Mouse (Mus musculus): ENCODE measurements around the gene Psmb10. TPM values are rescaled to one million over a fixed set of nuclear protein-coding genes. Genes with fewer than 3 reads are reported as not detected.
A peak's percentile ranks its signal among the peaks of the same experiment; 100 is the strongest.
"Not testable (repeated sequence)": the region's sequence is repeated elsewhere in the genome, so short reads cannot be mapped to it uniquely, and the experiment has no call there.

Gene Psmb10
- polyA plus RNA-seq (2012; rRNA removed) (49.8 and 51.8 TPM in 2 replicates), polyA plus RNA-seq (2014; fragmentation: Nextera tagmentation; extraction: Ambion mirVana) (61.5 and 68.5 TPM in 2 replicates)

- 3% methylated on average over 4 of the region's 4 CpGs for WGBS (ENCODE audit: insufficient replicate concordance)
- Histone ChIP-seq H3K27me3 (ENCODE audit: control insufficient read depth, insufficient read depth, low read length) (no peaks in the 10 kb centered on the region), H3K27ac (peak within 1 kb of the TSS; percentile 68), H3K36me3 (replicated peaks; ENCODE audit: control insufficient read depth, insufficient read depth, low read depth) (no peaks in the 10 kb centered on the region), H3K9ac (replicated peaks) (peak within 1 kb of the TSS; percentile 86), H3K4me3 (ENCODE audit: insufficient read depth in 1 of 2, low read depth in 2 of 2, low read length in 2 of 2) (peak within 1 kb of the TSS; percentile 80 to 84), H3K4me1 (replicated peaks; ENCODE audit: control insufficient read depth in 2 of 2, insufficient read depth in 2 of 2, low read length in 1 of 2) (peaks cover 16 to 26% of the 10 kb centered on the region in 2 experiments), H3K4me2 (ENCODE audit: low read depth) (peak within 1 kb of the TSS; percentile 92), H3K9me3 (ENCODE audit: control insufficient read depth, low read length) (no peaks in the 10 kb centered on the region)
- 0 out of 2 replicates have a peak, but pooled peaks have one; percentile 7 for TF ChIP-seq CTCF (IDR thresholded peaks at IDR 0.05; ENCODE audit: low read depth)
- TF ChIP-seq EP300 (IDR thresholded peaks at IDR 0.05; ENCODE audit: low read depth): no peak
- peak in 1 of 3 experiments; percentile 41 for DNase-seq (ENCODE audit: low read depth in 3 of 3, low spot score in 3 of 3)
- no peak for ATAC-seq (ENCODE audit: insufficient read depth)
Measured at GRCm38 (mm10) chr8:105938306-105938669, at the start of gene Psmb10. Psmb10 (minus strand) TSS chr8:105938444.

GRCm38 (mm10) chr8:105983406-105983805 is 45.2 kb upstream of the Psmb10 start:
- not testable (repeated sequence) for H3K4me3 ChIP-seq (ENCODE audit: insufficient read depth in 1 of 2, low read depth in 2 of 2, low read length in 2 of 2); H3K27me3 ChIP-seq (ENCODE audit: control insufficient read depth, insufficient read depth, low read length); H3K9ac ChIP-seq (replicated peaks); H3K36me3 ChIP-seq (replicated peaks; ENCODE audit: control insufficient read depth, insufficient read depth, low read depth); ATAC-seq (ENCODE audit: insufficient read depth); H3K9me3 ChIP-seq (ENCODE audit: control insufficient read depth, low read length); DNase-seq (ENCODE audit: low read depth in 3 of 3, low spot score in 3 of 3); H3K27ac ChIP-seq; H3K4me2 ChIP-seq (ENCODE audit: low read depth); H3K4me1 ChIP-seq (replicated peaks; ENCODE audit: control insufficient read depth in 2 of 2, insufficient read depth in 2 of 2, low read length in 1 of 2)
- WGBS (ENCODE audit: insufficient replicate concordance): 57% methylated on average over 9 of the region's 11 CpGs

- Histone ChIP-seq H3K4me1 (replicated peaks; ENCODE audit: control insufficient read depth in 2 of 2, insufficient read depth in 2 of 2, low read length in 1 of 2) (0 out of 4 replicates have a peak, but pooled peaks cover 0 to 2% of the 10 kb centered on the region in 2 experiments), H3K9me3 (ENCODE audit: control insufficient read depth, low read length) (no peaks in the 10 kb centered on the region), H3K4me3 (ENCODE audit: insufficient read depth in 1 of 2, low read depth in 2 of 2, low read length in 2 of 2) (no peak overlapping the region), H3K27ac (no peak overlapping the region), H3K36me3 (replicated peaks; ENCODE audit: control insufficient read depth, insufficient read depth, low read depth) (no peaks in the 10 kb centered on the region), H3K4me2 (ENCODE audit: low read depth) (no peak overlapping the region), H3K27me3 (ENCODE audit: control insufficient read depth, insufficient read depth, low read length) (no peaks in the 10 kb centered on the region), H3K9ac (replicated peaks) (no peak overlapping the region)
- 68% methylated on average over 1 of the region's 1 CpGs for WGBS (ENCODE audit: insufficient replicate concordance)
- no peak for TF ChIP-seq EP300 (IDR thresholded peaks at IDR 0.05; ENCODE audit: low read depth)
- TF ChIP-seq CTCF (IDR thresholded peaks at IDR 0.05; ENCODE audit: low read depth): peak; percentile 12; the same call in 1 of the 2 replicates
- DNase-seq (ENCODE audit: low read depth in 3 of 3, low spot score in 3 of 3) (no peak), ATAC-seq (ENCODE audit: insufficient read depth) (no peak)
Measured at GRCm38 (mm10) chr8:105981146-105981545, 42.9 kb upstream of the Psmb10 start.

DNA sequence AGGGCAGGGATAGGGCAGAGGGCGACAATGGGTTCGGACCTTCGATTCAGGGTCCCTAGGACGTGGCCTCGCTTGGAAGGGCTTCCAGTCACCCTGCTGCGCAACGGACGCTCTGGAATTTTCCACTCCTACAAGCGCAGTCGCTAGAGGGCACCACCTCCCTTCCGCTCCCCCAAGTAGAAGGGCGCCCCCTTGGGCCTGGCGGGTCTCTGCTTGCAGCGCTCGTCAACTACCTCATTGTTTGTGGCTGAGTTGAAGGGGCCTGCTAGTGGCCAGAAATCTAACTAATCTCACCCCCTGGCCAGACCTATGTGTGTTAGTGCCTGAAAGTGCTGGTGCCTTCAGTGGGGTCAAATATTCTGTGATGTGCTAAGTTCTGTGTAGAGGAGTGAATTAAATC is 41.1 kb upstream of the Psmb10 start, which contains the start of gene Dpep3:
Gene Dpep3, minus strand, starts transcription at position 105 of the 400 bp plus-strand sequence.
- TF ChIP-seq CTCF (IDR thresholded peaks at IDR 0.05; ENCODE audit: low read depth) (peak; percentile 45), EP300 (IDR thresholded peaks at IDR 0.05; ENCODE audit: low read depth) (no peak)
- no peak within 1 kb of the TSS for H3K4me3 ChIP-seq (ENCODE audit: insufficient read depth in 1 of 2, low read depth in 2 of 2, low read length in 2 of 2)
- H3K9ac ChIP-seq (replicated peaks): no peak within 1 kb of the TSS
- no peaks in the 10 kb centered on the region for H3K36me3 ChIP-seq (replicated peaks; ENCODE audit: control insufficient read depth, insufficient read depth, low read depth)
- H3K4me1 ChIP-seq (replicated peaks; ENCODE audit: control insufficient read depth in 2 of 2, insufficient read depth in 2 of 2, low read length in 1 of 2): 0 out of 4 replicates have a peak, but pooled peaks cover 0 to 2% of the 10 kb centered on the region in 2 experiments
- H3K4me2 ChIP-seq (ENCODE audit: low read depth): no peak within 1 kb of the TSS
- no peak for ATAC-seq (ENCODE audit: insufficient read depth)
- H3K27ac ChIP-seq: no peak within 1 kb of the TSS
- no peak for DNase-seq (ENCODE audit: low read depth in 3 of 3, low spot score in 3 of 3)
- 89% methylated on average over 15 of the region's 15 CpGs for WGBS (ENCODE audit: insufficient replicate concordance)
- H3K27me3 ChIP-seq (ENCODE audit: control insufficient read depth, insufficient read depth, low read length): no peaks in the 10 kb centered on the region
- no peaks in the 10 kb centered on the region for H3K9me3 ChIP-seq (ENCODE audit: control insufficient read depth, low read length)

GRCm38 (mm10) chr8:105975363-105975762 is 37.1 kb upstream of the Psmb10 start:
- Histone ChIP-seq H3K27me3 (ENCODE audit: control insufficient read depth, insufficient read depth, low read length) (no peaks in the 10 kb centered on the region), H3K27ac (no peak overlapping the region), H3K9ac (replicated peaks) (no peak overlapping the region), H3K4me1 (replicated peaks; ENCODE audit: control insufficient read depth in 2 of 2, insufficient read depth in 2 of 2, low read length in 1 of 2) (0 out of 4 replicates have a peak, but pooled peaks cover 0 to 2% of the 10 kb centered on the region in 2 experiments), H3K9me3 (ENCODE audit: control insufficient read depth, low read length) (no peaks in the 10 kb centered on the region), H3K4me3 (ENCODE audit: insufficient read depth in 1 of 2, low read depth in 2 of 2, low read length in 2 of 2) (no peak overlapping the region), H3K4me2 (ENCODE audit: low read depth) (no peak overlapping the region), H3K36me3 (replicated peaks; ENCODE audit: control insufficient read depth, insufficient read depth, low read depth) (no peaks in the 10 kb centered on the region)
- 74% methylated on average over 7 of the region's 7 CpGs for WGBS (ENCODE audit: insufficient replicate concordance)
- DNase-seq (ENCODE audit: low read depth in 3 of 3, low spot score in 3 of 3) (no peak), ATAC-seq (ENCODE audit: insufficient read depth) (no peak)
- no peak for TF ChIP-seq EP300 (IDR thresholded peaks at IDR 0.05; ENCODE audit: low read depth)
- TF ChIP-seq CTCF (IDR thresholded peaks at IDR 0.05; ENCODE audit: low read depth): peak; percentile 39
